Mouse (Mus musculus): ENCODE measurements at regions not wholly inside any gene's neighbourhood (a gene's known extent, or its start where the extent isn't known, plus 50 kb on each side); places are given as distances from the start of the nearest gene placed in this dataset.

- H3K4me1 ChIP-seq (replicated peaks): no peaks in the 10 kb centered on the region
- WGBS: 65% methylated on average over 4 of the region's 4 CpGs
- no peaks in the 10 kb centered on the region for H3K36me3 ChIP-seq
- no peak overlapping the region for H3K27ac ChIP-seq
- H3K4me3 ChIP-seq (replicated peaks): no peak overlapping the region
- no peak overlapping the region for H3K4me2 ChIP-seq
- H3K9ac ChIP-seq (replicated peaks): no peak overlapping the region
- no peaks in the 10 kb centered on the region for H3K27me3 ChIP-seq
- no peak for ATAC-seq (ENCODE audit: insufficient number of reproducible peaks, insufficient read depth, low FRiP score, low TSS enrichment, low read depth)
- H3K9me3 ChIP-seq: no peaks in the 10 kb centered on the region
Observed at GRCm38 (mm10) chr15:67467404-67468345, 967.0 kb upstream of the Lrrc6 start.

DNA sequence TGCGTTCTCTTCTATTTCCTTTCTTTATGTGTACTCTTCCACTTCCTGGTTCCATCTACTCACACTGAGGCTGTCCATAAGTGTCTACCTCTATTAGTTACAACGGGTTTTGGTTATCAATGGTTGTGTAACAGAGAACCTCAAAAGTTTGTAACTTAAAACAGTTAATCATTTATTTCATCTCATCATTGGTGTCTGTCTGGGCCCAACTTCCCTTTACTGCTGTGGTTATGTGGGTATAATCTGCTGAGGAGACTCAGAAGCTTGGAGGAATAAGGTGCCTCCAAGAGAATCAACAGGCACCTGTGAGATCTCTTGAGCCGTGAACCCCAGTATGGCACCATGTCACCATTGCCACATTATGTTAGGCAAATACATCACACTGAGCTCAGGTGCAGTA lies 962.2 kb upstream of the Lrrc6 start:
- no peaks in the 10 kb centered on the region for H3K27me3 ChIP-seq
- no peak overlapping the region for H3K27ac ChIP-seq
- no peaks in the 10 kb centered on the region for H3K36me3 ChIP-seq
- no peaks in the 10 kb centered on the region for H3K9me3 ChIP-seq
- H3K4me2 ChIP-seq: no peak overlapping the region
- H3K4me3 ChIP-seq (replicated peaks): no peak overlapping the region
- 97% methylated on average over 3 of the region's 3 CpGs for WGBS
- ATAC-seq (ENCODE audit: insufficient number of reproducible peaks, insufficient read depth, low FRiP score, low TSS enrichment, low read depth): no peak
- no peaks in the 10 kb centered on the region for H3K4me1 ChIP-seq (replicated peaks)
- no peak overlapping the region for H3K9ac ChIP-seq (replicated peaks)

- no peak overlapping the region for H3K4me3 ChIP-seq (replicated peaks)
- H3K4me1 ChIP-seq (replicated peaks): no peaks in the 10 kb centered on the region
- H3K36me3 ChIP-seq: no peaks in the 10 kb centered on the region
- no peak overlapping the region for H3K9ac ChIP-seq (replicated peaks)
- no peaks in the 10 kb centered on the region for H3K27me3 ChIP-seq
- WGBS: 77% methylated on average over 1 of the region's 1 CpGs
- H3K27ac ChIP-seq: no peak overlapping the region
- H3K4me2 ChIP-seq: no peak overlapping the region
- ATAC-seq (ENCODE audit: insufficient number of reproducible peaks, insufficient read depth, low FRiP score, low TSS enrichment, low read depth): no peak
- H3K9me3 ChIP-seq: no peaks in the 10 kb centered on the region
Observed at GRCm38 (mm10) chr15:67460384-67460783, 959.7 kb upstream of the Lrrc6 start.

DNA sequence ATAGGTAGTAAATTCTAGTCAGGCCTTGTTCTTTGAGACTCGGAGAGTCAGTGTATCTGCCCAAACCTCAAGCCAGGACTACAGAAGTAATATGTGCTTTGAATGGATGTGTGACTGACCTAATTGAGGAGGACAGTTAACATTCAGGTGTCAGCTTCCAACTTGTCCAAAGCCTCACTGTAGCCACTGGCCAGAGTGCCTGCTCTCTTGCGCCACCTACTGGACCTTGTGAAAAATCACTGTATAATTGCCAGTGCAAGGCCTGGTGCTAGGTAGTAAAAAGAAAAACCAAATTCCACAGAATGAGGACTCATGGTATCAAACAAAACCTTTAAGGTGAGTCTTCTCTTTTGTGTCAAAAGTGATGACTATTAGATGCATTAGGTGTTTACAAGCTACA lies 933.6 kb upstream of the Lrrc6 start:
- Histone ChIP-seq H3K9ac (replicated peaks) (no peak overlapping the region), H3K4me3 (replicated peaks) (no peak overlapping the region), H3K36me3 (no peaks in the 10 kb centered on the region), H3K27me3 (no peaks in the 10 kb centered on the region; the same call in 1 of the 2 replicates), H3K4me1 (replicated peaks) (no peaks in the 10 kb centered on the region), H3K9me3 (no peaks in the 10 kb centered on the region), H3K27ac (no peak overlapping the region), H3K4me2 (no peak overlapping the region)
- 19% methylated on average over 2 of the region's 2 CpGs for WGBS
- no peak for ATAC-seq (ENCODE audit: insufficient number of reproducible peaks, insufficient read depth, low FRiP score, low TSS enrichment, low read depth)

DNA sequence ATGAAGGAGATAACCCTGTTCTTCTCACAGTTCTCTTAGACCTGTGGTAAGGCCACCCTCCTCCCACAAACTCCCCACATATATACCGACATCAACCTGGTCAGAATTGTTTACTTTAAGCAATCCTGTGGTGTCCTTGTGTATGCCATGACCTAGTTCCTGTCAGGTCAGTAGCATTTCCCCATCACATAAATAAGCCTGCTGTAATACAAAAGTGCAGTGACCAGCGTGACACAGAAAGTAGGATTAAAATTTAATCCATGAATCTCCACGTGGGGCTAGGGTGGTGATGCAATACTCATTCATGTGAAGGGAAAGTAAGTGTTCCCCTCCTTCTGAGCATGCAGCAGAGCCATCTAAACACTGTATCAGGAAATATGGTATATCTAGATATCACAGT lies 923.2 kb upstream of the Lrrc6 start:
- no peak for ATAC-seq (ENCODE audit: insufficient number of reproducible peaks, insufficient read depth, low FRiP score, low TSS enrichment, low read depth)
- H3K27me3 ChIP-seq: no peaks in the 10 kb centered on the region
- 78% methylated on average over 3 of the region's 3 CpGs for WGBS
- H3K9ac ChIP-seq (replicated peaks): no peak overlapping the region
- no peak overlapping the region for H3K4me2 ChIP-seq
- no peaks in the 10 kb centered on the region for H3K36me3 ChIP-seq
- H3K9me3 ChIP-seq: no peaks in the 10 kb centered on the region
- no peak overlapping the region for H3K27ac ChIP-seq
- H3K4me3 ChIP-seq (replicated peaks): no peak overlapping the region
- H3K4me1 ChIP-seq (replicated peaks): peaks cover 26% of the 10 kb centered on the region

- H3K9ac ChIP-seq (replicated peaks): no peak overlapping the region
- no peak for ATAC-seq (ENCODE audit: insufficient number of reproducible peaks, insufficient read depth, low FRiP score, low TSS enrichment, low read depth)
- peaks cover 26% of the 10 kb centered on the region for H3K4me1 ChIP-seq (replicated peaks)
- no peak overlapping the region for H3K4me2 ChIP-seq
- H3K27ac ChIP-seq: no peak overlapping the region
- no peak overlapping the region for H3K4me3 ChIP-seq (replicated peaks)
- H3K36me3 ChIP-seq: no peaks in the 10 kb centered on the region
- no peaks in the 10 kb centered on the region for H3K27me3 ChIP-seq
- H3K9me3 ChIP-seq: no peaks in the 10 kb centered on the region
- WGBS: 69% methylated on average over 8 of the region's 8 CpGs
Observed at GRCm38 (mm10) chr15:67422277-67422953, 921.7 kb upstream of the Lrrc6 start.

DNA sequence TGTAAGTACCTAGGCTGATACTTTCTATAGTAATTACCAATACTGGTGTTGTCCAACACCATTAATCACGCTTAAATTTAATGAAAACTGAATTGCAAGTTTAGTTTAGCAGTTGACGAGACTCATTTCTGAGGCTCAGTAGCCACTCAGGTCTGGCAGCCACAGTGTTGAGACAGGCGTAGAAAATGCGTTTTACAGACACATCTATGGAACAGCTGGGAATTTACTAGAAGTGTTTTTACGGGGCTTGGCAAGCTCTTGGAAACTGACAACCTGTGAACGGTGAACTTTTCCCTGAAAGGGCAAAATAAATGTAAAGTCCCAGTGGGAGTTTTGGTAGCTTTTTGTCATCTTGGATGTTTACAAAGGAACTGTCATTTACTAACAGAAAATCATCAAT lies 920.1 kb upstream of the Lrrc6 start:
- 0 out of 2 replicates have a peak, but pooled peaks have one; percentile 52 for ATAC-seq (ENCODE audit: insufficient number of reproducible peaks, insufficient read depth, low FRiP score, low TSS enrichment, low read depth)
- 27% methylated on average over 6 of the region's 6 CpGs for WGBS

GRCm38 (mm10) chr15:67419733-67420132 lies 919.0 kb upstream of the Lrrc6 start:
- Histone ChIP-seq H3K9me3 (no peaks in the 10 kb centered on the region), H3K36me3 (no peaks in the 10 kb centered on the region), H3K27me3 (no peaks in the 10 kb centered on the region), H3K27ac (peak overlapping the region; percentile 41; the same call in 1 of the 2 replicates), H3K4me3 (replicated peaks) (no peak overlapping the region), H3K9ac (replicated peaks) (no peak overlapping the region), H3K4me2 (no peak overlapping the region), H3K4me1 (replicated peaks) (peaks cover 26% of the 10 kb centered on the region)
- WGBS: 88% methylated on average over 1 of the region's 1 CpGs
- no peak for ATAC-seq (ENCODE audit: insufficient number of reproducible peaks, insufficient read depth, low FRiP score, low TSS enrichment, low read depth)

More for the DNA sequence above, 920.1 kb upstream of the Lrrc6 start:
- Histone ChIP-seq H3K36me3 (no peaks in the 10 kb centered on the region), H3K9ac (replicated peaks) (no peak overlapping the region), H3K4me3 (replicated peaks) (no peak overlapping the region), H3K27me3 (no peaks in the 10 kb centered on the region), H3K27ac (0 out of 2 replicates have a peak overlapping the region, but pooled peaks have one; percentile 41), H3K4me1 (replicated peaks) (peaks cover 26% of the 10 kb centered on the region), H3K4me2 (no peak overlapping the region), H3K9me3 (no peaks in the 10 kb centered on the region)

DNA sequence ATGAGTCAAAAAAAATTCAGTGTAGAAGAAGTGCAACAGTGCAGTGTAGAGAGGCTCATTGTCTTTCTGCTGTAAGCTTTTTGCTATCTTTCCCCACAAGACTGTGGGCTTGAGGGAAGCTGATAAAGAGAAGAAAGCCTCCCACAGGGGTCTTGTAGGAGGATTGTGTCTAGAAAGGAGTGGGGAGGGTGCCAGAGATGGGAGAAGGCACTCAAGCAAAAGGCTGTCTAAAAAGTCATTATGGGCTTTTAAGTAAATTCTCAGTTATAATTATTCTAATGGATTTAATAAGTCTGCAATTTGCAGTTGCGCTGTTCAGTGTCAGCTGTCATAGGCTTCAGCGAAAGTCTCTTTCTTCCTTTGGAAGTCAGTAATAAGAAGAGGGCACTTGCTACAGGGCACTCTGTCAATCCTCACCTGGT lies 917.0 kb upstream of the Lrrc6 start:
- 90% methylated on average over 2 of the region's 2 CpGs for WGBS

GRCm38 (mm10) chr15:67415840-67416239 lies 915.1 kb upstream of the Lrrc6 start:
- Histone ChIP-seq H3K9ac (replicated peaks) (no peak overlapping the region), H3K36me3 (no peaks in the 10 kb centered on the region), H3K4me1 (replicated peaks) (peaks cover 13% of the 10 kb centered on the region), H3K27ac (no peak overlapping the region), H3K27me3 (no peaks in the 10 kb centered on the region), H3K9me3 (no peaks in the 10 kb centered on the region), H3K4me3 (replicated peaks) (no peak overlapping the region), H3K4me2 (no peak overlapping the region)
- ATAC-seq (ENCODE audit: insufficient number of reproducible peaks, insufficient read depth, low FRiP score, low TSS enrichment, low read depth): no peak
- WGBS: 85% methylated on average over 2 of the region's 2 CpGs

More for the DNA sequence above, 917.0 kb upstream of the Lrrc6 start:
- Histone ChIP-seq H3K4me2 (no peak overlapping the region), H3K9ac (replicated peaks) (no peak overlapping the region), H3K4me1 (replicated peaks) (peaks cover 26% of the 10 kb centered on the region), H3K27me3 (no peaks in the 10 kb centered on the region), H3K4me3 (replicated peaks) (no peak overlapping the region), H3K27ac (no peak overlapping the region), H3K36me3 (no peaks in the 10 kb centered on the region), H3K9me3 (no peaks in the 10 kb centered on the region)
- ATAC-seq (ENCODE audit: insufficient number of reproducible peaks, insufficient read depth, low FRiP score, low TSS enrichment, low read depth): no peak

DNA sequence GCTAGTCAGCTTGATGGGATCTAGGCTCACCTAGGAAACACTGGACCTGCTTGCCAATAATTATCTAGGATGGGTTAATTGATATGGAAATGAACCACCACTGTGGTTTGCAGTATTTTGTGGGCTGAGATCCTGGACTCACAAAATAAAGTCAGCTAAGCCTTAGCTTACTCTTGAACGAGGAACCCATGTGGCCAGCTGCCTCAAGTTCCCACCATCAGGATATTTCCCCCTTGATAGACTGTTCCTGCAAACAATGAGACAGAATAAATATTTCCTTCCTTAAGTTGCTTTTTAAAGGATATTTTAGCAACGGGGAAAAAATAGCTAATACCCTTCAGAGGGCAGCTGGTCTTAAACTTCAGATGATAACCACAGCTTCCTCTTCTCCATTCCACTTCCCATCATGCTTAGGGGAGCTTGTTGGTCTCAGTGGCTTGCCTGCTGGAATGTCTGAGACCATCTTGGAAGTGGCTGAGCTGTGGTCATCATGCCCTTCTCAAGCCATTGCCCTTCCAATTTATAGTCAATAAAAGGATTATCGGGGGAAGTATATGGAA lies 913.7 kb upstream of the Lrrc6 start:
- Histone ChIP-seq H3K36me3 (no peaks in the 10 kb centered on the region), H3K27ac (no peak overlapping the region), H3K9ac (replicated peaks) (no peak overlapping the region), H3K4me2 (no peak overlapping the region), H3K9me3 (no peaks in the 10 kb centered on the region), H3K4me3 (replicated peaks) (no peak overlapping the region), H3K4me1 (replicated peaks) (no peaks in the 10 kb centered on the region), H3K27me3 (no peaks in the 10 kb centered on the region)
- WGBS: 84% methylated on average over 3 of the region's 3 CpGs
- no peak for ATAC-seq (ENCODE audit: insufficient number of reproducible peaks, insufficient read depth, low FRiP score, low TSS enrichment, low read depth)
